Mouse (Mus musculus) left cerebral cortex, adult 11 months (tissue): ENCODE data around the gene Mad1l1.

Experiments used
- DNase-seq: peaks from one replicate; pipeline ENCODE4 v3.0.0; 2022; ENCODE audit warnings: low spot score

Gene Mad1l1

DNA sequence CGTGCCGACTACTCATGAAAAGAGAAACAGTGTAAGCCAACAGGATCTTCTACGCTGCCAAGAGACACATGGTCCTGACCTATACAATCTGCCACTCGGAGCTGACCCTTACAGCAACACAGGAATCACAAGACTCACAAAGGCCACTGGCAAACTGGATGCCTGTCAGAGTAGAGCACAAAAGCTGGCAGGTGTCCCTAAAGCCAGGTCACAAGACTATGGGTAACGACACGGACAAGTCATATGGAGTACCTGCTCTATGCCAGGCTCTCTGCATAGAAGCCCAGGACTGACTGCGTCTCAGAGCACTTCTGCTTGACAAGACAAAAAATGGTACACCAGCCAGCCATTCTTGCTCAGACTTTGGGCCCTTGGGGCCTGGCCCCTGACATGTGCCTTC lies 234.1 kb downstream of the Mad1l1 start:
- DNase-seq = no peak

DNA sequence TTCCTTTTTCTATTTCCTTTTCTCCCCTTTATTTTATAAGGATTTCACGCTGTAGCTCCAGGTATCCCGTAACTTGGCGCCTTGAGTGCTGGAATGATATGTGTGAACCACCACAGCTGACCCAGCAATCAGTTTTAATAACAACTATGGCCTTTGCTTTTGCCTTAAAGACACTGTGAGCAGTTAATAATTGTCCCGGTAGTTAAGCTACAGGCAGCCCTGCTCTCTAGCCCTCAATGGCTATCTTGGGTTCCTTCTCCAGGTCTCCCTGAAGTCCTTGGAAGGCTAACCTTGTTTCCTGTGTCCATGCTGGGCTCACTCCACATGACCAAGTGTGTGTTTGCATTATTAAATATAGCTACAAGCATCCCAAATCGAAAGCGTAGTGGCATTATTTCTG lies 237.0 kb downstream of the Mad1l1 start:
- DNase-seq = no peak

DNA sequence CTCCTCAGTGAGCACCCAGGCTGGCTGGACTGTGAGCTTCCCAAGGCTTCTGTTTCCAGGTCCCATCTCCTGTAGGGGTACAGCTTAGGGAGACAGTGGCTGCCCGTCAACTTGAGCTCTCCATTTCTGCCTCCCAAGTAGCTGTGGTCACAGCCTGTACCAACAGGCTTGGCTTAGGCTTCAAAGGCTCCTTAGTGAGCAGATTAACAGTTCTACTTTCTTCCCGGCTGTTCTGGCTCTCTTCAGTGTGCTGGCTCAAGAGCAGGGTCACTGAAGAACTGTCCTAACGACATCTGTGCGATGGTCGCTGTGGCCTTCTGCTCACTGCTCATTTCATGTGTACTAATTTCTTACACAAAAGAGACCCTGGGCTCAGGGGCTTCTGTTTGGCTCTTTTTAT lies 237.4 kb downstream of the Mad1l1 start:
- DNase-seq = no peak

DNA sequence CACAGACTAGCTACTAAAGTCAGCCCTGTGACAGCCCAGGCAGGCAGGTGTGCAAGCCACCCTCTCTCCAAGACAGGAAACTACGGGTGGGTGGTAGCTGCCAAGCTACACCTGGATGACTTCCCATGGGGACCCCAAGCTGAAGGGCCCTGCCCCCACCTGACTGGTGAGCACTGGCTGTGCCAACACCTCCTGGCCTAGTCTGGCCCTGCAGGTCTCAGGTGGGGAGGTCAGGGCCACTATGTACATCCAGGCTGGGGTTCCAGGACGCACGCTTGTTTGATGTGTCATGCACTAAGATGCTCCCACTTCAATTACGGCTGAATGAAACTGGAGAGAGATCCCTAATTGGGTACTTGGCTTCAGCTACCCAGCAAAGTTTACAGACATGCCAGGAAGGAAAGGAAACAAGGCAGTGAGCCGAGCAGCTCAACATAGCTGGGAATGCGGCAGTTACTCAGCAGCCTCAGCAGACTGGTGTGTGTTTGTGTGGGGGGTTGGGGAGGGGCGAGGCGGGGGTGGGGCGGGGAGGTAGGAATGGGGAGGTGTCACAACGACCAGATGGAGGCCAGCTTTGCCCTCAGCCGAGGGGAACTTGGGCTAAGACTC lies 239.0 kb downstream of the Mad1l1 start:
- no peak for DNase-seq

DNA sequence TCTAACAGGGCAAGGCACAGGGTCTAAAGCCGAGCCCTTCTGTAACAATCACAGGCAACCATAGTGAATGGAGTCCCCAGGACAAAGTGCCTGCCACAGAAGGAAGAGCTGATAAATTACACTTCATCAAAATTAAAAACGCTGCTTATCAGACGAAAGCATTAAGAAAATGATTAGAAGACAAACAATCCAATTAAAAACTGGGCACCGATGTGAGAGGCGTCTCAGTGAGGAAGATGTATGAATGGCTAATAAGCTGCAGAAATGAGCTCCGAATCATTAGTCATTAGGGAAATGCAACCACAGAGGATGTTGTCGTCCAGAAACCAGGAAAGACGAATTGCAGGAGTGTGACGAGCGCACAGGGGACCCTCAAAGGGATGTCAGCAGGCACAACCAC lies 240.3 kb downstream of the Mad1l1 start:
- no peak for DNase-seq

DNA sequence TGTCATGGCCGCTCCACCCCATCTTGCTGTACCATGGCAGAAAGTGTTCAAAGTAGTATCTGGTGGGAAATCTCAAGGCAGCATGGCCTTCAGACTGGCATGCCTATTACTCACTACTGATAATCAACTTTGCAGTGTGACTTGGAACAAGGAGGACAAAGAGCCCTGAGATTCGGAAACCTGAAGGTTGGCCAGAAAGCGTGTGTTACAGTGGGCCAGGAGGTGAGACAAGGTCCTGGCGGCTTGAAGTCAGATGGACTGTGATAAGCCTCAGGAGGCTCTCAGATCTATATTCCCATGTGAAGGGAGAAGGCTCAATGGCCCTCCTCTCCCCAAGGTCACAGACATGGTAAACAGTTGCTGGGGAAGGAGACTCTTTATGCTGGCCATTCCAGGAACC lies 241.8 kb downstream of the Mad1l1 start:
- DNase-seq = no peak

DNA sequence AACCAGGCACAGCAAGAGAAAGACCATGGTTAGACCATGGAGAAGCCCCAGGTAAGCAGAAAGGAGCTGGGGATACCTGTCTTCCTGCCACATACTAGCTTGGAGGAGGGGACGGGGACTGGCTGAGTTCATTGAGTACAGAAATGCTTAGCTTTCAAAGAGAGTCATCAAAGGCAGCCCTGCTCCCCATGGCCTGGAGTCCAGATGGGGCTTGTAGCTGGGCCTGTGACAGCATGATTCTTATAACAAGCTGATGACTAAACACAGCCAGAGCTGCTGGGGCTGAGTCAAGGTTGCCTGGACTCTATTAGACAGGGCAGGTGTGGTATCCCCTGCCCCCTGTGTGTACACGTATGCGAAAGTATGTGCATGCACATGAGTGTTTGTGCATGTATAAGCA lies 242.9 kb downstream of the Mad1l1 start:
- no peak for DNase-seq

DNA sequence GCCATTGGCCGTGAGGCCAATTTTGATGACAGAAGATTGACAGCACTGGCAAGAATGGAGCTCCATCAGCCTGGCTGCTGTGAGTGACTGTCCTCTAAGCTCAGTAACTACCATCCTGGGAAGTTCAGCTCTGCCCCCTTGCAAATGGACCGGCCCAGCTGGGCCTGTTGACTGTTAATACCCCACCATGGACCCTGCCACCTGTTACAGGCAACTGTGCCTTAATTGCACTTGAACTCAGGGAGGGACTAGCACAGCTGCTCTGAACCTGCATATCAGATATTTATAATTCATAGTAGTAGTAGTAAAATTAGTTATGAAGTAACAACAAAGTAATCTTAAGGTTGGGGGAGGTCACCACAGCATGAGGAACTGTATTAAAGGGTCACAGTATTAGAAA lies 244.9 kb downstream of the Mad1l1 start:
- no peak for DNase-seq

DNA sequence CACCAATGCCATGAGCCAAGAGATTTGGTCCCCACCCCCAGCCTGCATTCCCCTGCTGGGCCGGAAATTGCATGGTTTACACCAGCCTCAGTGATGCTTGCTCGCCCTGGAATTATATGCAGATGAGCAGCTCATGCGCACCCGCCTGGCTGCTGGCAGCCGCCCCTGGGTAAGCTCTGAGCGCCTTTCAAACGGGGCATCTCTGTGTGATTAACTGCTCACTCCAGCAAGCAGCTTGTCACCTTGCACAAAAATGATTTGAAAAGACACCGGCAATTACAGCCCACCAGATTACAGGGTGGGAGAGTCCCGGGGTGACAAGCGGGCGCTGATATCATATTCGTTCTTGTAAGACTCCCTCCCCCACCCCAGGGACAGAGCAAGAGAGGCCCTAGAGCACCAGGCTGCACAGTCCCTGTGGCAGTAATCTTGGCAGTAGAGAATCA lies 247.7 kb downstream of the Mad1l1 start:
- peak; percentile 42 for DNase-seq

DNA sequence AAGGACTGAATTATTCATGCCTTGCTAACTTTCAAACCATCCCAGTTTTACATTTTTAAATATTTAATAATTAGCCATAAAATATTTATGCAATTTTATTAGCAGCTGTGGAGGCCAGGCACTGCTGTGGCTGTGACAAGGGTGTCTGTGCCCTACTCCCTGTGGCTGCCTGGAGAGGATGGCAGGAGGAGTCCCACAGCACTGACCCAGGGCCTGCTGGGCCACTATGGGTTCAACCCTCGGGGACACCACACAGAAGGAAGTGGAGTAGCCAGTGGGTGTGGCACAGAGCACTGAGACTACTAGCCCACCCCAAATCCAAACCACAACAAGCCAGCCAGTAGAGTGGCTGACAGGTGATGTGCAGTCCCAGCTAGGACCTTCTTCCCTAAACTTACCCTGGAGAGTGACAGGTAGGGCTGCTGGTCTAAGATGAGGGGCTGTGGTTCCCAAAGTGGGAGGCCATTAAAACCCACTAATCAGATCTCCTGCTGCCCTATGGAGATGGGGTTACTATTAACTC lies 248.1 kb downstream of the Mad1l1 start:
- no peak for DNase-seq

DNA sequence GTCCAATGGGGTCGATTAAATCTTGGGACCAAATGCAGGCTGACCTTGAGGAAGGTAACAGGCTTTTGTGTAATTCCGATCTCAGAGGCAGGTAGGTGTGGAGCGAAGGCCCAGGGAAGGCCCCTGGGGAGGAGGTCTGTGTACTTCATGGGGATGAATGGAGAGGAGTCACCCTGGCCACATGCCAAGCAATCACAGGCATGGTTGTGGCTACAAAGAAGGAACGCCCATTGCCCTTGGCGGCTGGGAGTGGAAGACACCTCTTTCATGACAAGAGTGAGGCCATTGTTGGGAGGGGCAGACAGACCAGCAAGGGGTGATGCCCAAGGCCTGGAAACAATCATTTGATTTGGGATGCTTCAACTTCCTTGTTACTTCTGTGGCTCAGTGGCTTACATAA lies 252.8 kb downstream of the Mad1l1 start:
- no peak for DNase-seq

DNA sequence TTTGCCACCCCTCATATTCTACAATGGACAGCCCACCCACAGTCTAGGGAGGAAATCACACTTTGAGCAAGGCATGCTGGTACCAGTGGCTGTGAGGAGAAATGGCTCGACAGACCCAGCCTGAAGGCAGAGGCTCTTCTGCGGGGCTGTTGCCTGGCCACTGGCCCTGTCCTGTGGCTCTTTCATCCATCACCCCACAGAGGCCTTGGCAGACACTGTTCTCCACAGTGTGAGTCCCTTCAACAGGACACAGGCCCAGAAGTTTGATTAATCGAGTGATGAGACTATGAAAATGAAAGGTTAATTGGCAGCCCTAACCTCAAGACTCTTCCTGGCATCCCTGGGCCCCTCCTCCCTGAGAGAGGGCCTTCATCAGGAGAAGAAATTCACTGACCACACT lies 253.3 kb downstream of the Mad1l1 start:
- DNase-seq = no peak

DNA sequence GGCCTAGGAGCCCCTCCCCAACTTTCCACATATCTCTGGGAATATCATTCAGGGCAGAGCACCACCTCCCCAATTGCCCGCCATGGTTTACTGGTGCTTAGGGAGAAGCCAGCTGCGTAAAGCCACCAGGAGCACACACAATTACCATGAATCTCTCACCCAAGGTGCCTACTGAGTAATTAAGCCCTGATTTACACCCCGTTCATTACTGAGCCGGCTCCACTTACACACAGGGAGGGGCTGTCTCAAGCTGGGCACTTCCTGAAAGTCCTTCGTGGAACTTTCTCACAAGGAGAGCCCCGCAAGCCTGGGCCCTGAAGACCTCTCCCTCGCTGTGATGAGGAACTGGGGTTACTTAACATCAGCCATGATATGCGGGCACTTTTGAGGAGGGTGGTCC lies 254.6 kb downstream of the Mad1l1 start:
- DNase-seq = no peak

DNA sequence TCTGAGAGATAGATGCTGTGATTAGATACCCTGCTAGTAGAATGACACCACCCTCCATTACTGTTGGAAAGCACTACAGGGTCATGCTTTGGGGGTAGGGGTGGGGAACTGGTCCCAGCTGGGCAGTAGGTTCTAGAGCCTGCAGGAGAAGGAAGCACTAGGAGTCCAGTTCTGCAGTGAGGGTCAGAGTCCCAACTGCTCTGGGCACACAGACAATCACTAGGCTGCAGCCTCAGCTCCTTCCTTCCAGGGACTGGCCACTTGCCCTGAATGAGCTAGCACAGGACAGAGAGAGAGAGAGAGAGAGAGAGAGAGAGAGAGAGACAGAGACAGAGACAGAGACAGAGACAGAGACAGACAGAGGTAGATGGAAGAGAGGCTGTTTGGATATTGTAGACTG lies 255.1 kb downstream of the Mad1l1 start:
- DNase-seq = no peak

DNA sequence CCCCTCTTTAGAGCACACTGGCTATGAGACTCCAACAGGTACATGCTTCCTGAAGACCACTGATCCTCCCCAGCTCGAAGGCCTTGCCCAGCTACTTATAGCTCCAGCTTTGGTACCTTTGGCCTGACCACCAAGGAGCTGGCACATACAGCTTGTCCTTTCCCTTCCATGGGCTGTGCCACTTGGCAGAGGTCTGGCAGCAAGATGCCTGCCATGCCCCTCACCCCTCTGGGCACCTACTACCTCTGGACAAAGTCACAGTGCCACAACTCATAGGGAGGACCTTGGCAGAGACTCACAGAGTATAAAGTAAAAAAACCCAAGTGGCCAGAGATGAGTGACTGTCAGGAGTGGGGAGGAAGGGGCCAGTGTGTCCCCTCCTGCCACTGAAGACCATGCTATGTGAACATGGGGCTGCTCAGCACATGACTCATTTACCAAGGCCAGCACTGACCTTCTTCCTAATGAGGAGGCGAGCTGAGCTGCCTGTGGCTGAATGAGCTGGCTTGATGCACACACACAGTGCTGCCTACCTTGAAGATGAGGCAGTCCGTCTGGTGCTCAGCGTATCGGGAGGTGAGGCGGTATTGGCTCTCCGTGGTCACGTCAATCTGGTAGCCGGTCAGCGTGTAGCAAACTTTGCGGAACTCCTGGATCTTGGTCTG lies 255.9 kb downstream of the Mad1l1 start:
- DNase-seq = no peak

DNA sequence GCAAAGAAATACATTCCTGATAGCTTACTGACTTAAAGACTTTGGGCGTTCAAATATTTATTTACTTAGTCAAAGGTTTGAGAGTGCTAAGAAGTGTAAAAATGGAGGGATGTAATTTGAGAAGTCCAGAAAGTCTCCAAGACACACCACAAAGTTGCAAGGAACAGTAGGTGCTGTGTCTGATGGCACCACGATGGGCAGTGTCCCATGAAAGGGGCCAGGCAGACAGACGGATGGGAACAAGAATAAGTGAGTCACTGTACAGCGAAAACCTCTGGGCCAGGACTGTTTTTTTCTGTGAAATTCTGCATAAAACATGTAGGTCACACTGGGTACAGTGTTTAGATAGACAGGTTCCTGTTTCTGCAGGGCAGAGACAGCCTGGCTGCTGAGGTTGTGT lies 256.8 kb downstream of the Mad1l1 start:
- DNase-seq = no peak

DNA sequence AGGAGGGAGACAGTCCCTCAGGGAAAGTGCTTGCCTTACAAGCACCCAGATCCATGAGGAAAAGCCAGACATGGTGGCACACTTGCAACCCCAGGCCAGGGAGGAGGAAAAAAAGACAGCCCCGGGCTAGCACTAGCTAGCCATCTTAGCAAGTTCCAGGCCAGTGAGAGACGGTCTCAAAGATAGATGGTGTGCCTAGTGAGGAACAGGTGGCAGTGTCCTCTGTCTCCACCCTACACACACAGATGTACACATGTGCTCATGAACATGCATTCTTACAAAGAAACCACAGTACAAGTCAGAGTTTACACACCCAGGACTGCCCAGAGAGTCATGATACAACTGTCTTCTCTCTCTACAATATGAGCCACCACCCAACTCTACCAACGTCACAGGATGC lies 258.5 kb downstream of the Mad1l1 start:
- DNase-seq = no peak

DNA sequence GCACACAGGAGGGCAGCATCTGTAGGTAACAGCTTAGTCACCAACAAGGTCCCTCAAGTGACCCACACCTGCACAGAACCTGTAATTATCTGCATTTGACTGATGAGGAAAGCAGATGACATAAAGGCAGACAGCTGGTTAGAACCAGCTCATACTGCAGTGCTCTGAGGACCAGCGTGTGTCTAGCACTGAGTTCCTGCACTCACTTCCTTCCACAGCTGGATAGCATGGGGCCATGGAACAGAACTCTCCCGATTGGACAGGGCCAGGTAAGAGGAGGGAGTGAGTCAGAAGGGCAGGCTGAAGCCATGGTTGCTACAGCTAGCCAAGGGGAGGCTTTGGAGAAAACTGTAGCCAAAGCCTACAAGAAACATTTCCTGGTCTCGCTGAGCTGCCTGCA lies 259.0 kb downstream of the Mad1l1 start:
- no peak for DNase-seq

DNA sequence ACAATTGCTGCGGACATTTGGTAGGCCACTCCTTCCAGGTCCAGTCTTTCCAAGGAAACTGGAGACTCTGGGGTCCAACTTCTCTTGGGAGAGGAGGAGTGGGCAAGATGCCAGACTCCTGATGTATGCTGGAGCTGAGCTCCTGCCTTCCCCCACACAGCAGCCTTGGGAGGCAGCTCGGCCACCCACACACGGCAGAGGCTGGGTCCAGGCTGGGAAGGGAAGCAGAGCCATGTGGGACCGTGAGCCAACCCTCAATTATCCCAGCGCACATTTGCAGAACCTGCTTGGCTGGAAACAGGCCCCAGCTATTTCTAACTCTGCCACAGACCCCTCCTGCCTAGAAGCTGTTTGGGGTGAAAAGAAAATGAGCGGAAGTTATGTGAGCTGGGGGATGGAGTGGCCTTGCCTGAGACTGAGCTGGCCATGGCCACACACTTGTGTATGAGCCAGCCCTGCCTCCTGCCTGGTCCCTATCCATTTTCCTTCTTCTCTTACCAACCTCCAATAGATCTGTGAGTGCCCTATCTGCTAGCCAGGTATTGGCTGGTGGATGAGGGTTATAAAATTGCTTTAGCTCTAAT lies 260.0 kb downstream of the Mad1l1 start:
- peak; percentile 59 for DNase-seq

DNA sequence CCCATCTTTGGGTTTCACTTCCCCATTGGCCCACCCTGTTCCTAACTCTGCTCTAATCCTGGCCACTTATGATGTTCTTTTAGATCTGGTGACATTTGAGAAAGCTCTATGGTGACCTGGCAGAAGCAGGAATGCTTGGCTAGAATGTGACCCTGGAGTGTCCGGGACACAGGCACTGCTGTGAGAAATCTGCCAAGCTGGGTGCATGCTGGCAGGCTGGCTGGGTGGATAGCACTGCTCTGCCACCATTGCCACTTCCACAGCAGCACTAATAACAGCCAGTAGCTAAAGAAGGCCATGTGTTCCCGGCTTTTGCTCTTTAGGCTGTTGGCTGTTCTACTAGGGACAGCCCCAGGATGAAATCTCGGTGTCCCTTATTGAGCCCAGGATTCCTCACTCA lies 265.1 kb downstream of the Mad1l1 start:
- DNase-seq = no peak

DNA sequence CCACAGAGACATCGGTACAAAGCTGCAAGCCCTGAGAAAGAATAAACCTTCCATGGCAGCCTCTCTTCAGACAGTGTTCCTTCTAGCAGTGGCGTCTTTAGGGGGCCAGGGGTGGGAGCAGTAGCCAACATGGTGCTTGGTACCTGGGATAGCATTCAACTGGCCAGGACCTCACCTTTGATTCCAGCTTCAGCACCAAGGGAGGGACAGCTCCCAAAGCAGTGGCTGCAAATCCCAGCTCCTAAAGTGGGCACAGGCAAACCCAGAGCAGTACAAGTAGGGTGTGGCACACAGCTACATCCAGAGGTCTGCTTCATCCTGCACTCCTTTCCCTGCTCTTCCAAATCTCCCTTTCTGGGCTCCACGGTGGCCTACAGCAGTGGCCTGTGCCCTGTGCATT lies 265.9 kb downstream of the Mad1l1 start:
- no peak for DNase-seq

DNA sequence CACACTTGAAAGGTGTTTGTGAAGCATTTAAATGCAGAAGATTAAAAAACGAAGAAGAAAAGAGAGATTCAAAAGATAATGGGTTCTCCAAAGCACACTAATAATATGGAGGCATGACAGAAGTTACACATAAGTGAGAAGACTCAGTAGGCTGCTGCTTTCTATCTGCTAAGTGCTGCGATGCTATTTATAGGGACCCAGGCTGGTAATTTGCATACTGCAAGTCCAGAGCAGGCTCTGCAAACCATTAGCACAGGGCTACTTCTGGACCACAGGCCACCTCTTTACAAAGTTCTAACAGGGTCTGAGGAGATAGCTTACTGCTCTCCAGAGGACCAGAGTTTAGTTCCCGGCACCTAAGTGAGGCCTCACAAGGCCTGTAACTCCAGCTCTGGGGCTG lies 267.7 kb downstream of the Mad1l1 start:
- DNase-seq = peak; percentile 45

DNA sequence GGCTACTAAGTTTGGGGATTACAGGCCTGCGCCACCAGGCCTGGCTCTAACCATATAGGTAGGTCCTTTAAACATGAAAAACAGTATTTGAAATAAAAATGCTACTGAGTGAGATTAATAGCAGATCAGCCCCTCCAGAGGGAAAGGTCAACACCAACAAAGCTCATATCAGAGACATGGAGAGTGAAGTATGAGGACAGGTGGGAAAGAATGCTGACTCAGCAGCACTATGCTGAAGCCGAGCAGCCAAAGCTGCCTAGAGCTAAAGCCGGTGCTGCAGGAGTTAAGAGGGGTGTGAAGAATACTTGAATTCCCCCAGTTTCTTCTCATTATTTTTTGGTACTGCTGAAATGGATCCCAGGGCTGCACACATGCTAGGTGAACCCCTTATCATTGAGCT lies 268.9 kb downstream of the Mad1l1 start:
- no peak for DNase-seq

DNA sequence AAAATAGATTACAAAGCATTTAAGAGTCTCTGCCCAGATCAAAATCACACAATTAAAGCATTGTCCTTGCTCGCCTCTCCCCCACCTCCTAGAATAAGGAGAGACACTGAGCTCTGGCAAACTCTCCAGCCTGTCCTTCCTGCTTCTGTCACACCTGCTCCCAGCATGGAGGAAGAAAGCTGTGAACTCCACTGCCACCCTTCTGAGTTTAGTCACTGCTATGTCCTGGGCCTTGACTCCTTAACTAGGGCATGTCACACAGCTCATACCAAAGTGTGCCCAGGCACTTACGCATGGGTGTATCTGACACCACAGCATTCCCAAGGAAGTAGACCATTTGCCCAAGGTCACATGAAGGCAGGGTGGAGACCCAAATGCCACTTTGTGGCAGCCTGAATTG lies 275.9 kb downstream of the Mad1l1 start:
- no peak for DNase-seq
